Mouse (Mus musculus) thymus, adult 2 months (tissue): Measurements from ENCODE around the gene Preb.

Experiments
- CTCF ChIP-seq: fragments of 200-500 bp; IDR thresholded peaks from 2 replicates; pipeline ENCODE4 v1.5.1; 2012; ENCODE audit warnings: mild to moderate bottlenecking, control low read depth, low read length, moderate library complexity, borderline replicate concordance; ENCODE audit not compliant: control insufficient read depth, poor library complexity, insufficient read depth; ENCODE audit errors: extremely low read depth
- POLR2A ChIP-seq: fragments of 200-500 bp; IDR thresholded peaks from 2 replicates; pipeline ENCODE4 v1.6.1; 2012; ENCODE audit warnings: mild to moderate bottlenecking, low read length, control low read depth, moderate library complexity; ENCODE audit not compliant: control insufficient read depth, poor library complexity, insufficient read depth; ENCODE audit errors: extremely low read depth

- TF ChIP-seq CTCF (no peak), POLR2A (no peak)
Measured at GRCm38 (mm10) chr5:30927945-30928529, 32.1 kb downstream of the Preb start.
